7 mouse cellular contexts compared by ENCODE assay signal in the genomic region with DNA sequence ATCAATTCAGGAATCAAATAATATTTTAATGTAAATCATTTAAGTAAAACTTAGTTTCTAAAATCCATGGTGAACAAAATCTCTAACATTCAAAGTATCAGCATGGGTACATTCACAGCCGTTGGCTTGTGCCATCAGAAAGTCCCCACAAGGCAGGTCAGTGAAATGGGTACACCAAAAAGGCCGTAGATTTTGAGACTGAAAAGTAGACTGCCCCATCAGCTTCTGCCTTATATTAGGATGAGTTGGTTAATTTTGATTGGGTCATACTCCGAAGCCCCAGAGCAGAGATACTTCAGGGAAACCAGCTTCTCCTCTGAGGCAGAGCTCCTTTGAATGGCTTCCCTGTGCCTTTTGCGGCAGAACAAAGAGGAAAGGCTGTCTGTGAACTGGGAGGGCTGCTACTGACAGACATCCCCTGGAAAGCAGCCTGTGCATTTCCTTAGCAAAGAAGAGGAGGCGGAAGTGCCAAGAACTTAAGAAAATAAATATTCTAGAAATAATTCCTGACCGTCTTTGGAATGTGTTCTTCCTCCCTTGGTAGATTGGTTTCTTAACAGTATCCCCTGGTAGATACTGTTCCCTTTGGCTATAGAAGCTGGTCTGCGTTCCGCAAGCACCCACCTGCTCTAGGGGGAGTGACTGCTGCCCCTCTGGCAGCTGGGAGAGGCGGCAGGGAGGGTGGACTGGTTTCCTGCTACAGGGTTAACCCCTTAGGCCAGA.
DNase-seq lines count a peak whose midpoint lies in the region; ATAC-seq lines count a peak whose summit lies in the region.

No protein-coding gene starts in this region.

- no peaks in the 10 kb centered on the region for H3K27me3 ChIP-seq in heart, embryonic 15.5 days
- H3K27me3 ChIP-seq in neural tube, embryonic 11.5 days (ENCODE audit: control insufficient read depth, insufficient read depth, low read length) = no peaks in the 10 kb centered on the region

- WGBS in heart, embryonic 15.5 days = 54% methylated on average over 9 of the region's 9 CpGs
- 37% methylated on average over 9 of the region's 9 CpGs for WGBS in neural tube, embryonic 11.5 days

- H3K9ac ChIP-seq in heart, embryonic 15.5 days = no peak overlapping the region
- no peak overlapping the region for H3K9ac ChIP-seq in neural tube, embryonic 11.5 days (ENCODE audit: low read length)

- no peak overlapping the region for H3K4me3 ChIP-seq in heart, embryonic 15.5 days
- no peak overlapping the region for H3K4me3 ChIP-seq in neural tube, embryonic 11.5 days (ENCODE audit: low read depth, low read length)

- no peaks in the 10 kb centered on the region for H3K36me3 ChIP-seq in heart, embryonic 15.5 days
- no peaks in the 10 kb centered on the region for H3K36me3 ChIP-seq in neural tube, embryonic 11.5 days (ENCODE audit: control insufficient read depth, insufficient read depth, low read length)

- no peaks in the 10 kb centered on the region for H3K9me3 ChIP-seq in heart, embryonic 15.5 days (replicated peaks)
- no peaks in the 10 kb centered on the region for H3K9me3 ChIP-seq in neural tube, embryonic 11.5 days (ENCODE audit: control insufficient read depth, low read length)

- peak overlapping the region; percentile 70 for H3K27ac ChIP-seq in heart, embryonic 15.5 days
- H3K27ac ChIP-seq in neural tube, embryonic 11.5 days (ENCODE audit: low read depth, low read length) = peak overlapping the region; percentile 53; the same call in 1 of the 2 replicates

- no peak for ATAC-seq in heart, embryonic 15.5 days (replicated peaks; ENCODE audit: insufficient number of reproducible peaks, insufficient read depth, low FRiP score, low read depth)
- ATAC-seq in neural tube, embryonic 11.5 days (ENCODE audit: insufficient read depth, low FRiP score, low TSS enrichment) = 0 out of 2 replicates have a peak, but pooled peaks have one; percentile 32

- peak; percentile 7 for DNase-seq in ES-CJ7 (ENCODE audit: low read depth, low spot score)
- peak; percentile 40 for DNase-seq in embryo, embryonic 10.5 days (ENCODE audit: low spot score)
- DNase-seq in kidney, postnatal 10 days = peak; percentile 59
- DNase-seq in neural tube, embryonic 11.5 days (ENCODE audit: low spot score) = peak; percentile 53
- no peak for DNase-seq in B cell, adult 2 months
- no peak for DNase-seq in gastrocnemius, postnatal 36 days

- peaks cover 64% of the 10 kb centered on the region for H3K4me1 ChIP-seq in heart, embryonic 15.5 days (replicated peaks)
- peaks cover 27% of the 10 kb centered on the region for H3K4me1 ChIP-seq in neural tube, embryonic 11.5 days (ENCODE audit: control insufficient read depth, insufficient read depth, low read length)

- intact Hi-C loops in gastrocnemius, postnatal 36 days (cut with DNase I) = no loop called here

- peak overlapping the region; percentile 22; the same call in 1 of the 2 replicates for H3K4me2 ChIP-seq in heart, embryonic 15.5 days
- no peak overlapping the region for H3K4me2 ChIP-seq in neural tube, embryonic 11.5 days (ENCODE audit: low read depth)

Comparison
In these comparisons a context has a peak if more than half of its experiments do, and no peak if none do; other contexts are left out.
1. DNase-seq: peak in ES-CJ7 (single experiment), embryo, embryonic 10.5 days (single experiment), kidney, postnatal 10 days (single experiment) and neural tube, embryonic 11.5 days (single experiment); none in B cell, adult 2 months (0 of 2) and gastrocnemius, postnatal 36 days (0 of 2).